Mouse (Mus musculus) T-helper 1 cell (primary cell): ENCODE measurements at regions not wholly inside any gene's neighbourhood (a gene's known extent, or its start where the extent isn't known, plus 50 kb on each side); places are given as distances from the start of the nearest gene placed in this dataset.

Experiments used
- in situ Hi-C: fragments of 300-600 bp; cut with MboI, MseI; formaldehyde crosslinking; loops from one replicate; pipeline ENCODE4 v1.15.1; 2025; ENCODE audit warnings: high pct_unique_total_duplicates

DNA sequence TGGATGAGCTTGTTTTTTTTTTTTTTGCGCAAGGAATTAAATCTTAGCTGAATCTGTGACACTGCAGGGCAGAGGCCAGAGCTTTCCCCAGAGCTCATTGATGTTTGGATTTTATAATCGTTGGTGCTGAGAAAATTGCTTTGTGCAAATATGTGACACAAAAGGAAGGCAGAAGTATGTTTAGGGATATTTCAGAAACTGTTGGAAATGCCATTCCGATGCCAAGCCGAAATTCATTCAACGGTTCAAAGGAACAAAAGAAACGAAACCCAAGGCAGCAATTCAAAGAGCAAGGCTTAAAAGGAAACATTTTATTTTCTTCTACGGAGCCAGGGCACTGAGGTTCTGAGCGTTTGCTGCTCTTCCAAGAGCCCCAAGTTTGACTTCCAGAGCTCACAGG, 302.2 kb downstream of the 1500009L16Rik start:
- in situ Hi-C loops: no loop called here

DNA sequence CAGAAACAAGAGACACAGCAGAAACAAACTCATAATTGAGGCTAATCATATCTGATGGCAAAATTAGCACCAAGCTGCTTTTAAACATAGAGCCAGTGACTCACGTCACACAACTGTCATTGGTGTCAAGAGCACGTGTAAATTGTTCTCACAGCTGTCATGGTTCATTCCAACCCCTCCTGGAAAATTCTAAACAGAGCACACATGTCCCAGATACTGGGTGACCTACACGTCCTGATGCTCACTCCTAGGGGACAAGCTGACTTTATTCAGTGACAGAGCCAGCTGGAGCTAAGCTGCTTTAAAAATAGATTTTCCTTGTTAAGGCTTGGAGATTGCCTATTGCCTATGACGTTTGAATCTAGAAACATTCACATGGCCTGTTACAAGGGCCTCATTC, 304.1 kb downstream of the 1500009L16Rik start:
- in situ Hi-C loops: no loop called here

DNA sequence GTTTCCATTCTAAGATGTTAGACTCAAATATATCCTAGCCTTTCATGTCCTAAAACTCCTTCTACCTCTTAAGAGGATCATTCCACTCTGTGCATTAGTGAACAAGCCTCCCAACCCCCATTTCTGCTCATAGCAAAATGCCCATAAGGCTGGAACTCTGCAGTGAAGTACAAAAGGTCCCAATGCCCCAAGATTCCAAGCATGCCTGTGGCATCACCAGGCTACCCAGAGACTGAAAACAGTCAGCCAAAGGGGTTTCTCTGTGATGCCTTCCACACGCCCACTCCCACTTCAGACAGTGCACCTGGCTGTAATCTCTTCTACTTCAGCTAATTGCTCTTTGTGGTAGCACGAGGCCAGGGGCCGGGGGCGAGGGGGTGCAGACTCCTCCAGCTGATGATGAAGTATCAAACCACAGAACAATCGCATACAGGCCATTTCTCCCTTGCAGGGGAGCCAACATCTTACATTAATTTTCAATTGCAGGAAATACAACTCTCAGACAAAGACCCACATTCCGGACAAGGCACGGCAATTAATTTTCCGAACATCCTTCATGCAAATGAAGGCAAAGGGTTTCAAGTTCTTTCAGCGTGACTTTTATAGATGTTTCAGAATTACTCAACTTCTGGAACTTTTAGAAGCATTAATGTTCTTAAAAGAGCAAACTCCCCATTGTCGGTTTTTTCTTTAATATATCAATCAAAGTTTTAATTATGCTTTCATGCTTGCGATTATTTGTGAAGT, 313.6 kb downstream of the 1500009L16Rik start:
- in situ Hi-C loops: no loop called here

DNA sequence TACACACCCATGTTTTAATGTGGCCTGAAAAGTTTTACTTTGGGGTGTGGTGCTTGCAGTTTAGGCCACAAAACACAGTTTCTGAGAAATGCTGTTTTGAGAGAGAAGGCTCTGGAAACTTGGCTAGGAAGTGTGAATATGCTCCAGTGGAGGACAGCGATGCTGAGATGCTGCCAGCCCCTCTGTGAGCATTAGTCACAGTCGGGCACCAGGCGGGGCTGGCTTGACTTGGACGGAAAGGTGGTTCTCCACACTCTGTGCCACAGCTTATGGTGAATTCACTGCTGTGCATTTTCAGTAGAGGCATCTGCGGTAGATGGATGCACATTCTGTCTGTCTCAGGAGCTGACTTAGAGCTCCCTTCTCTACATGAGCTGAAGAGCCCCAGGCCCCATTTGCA, 326.0 kb downstream of the 1500009L16Rik start:
- in situ Hi-C loops: no loop called here

DNA sequence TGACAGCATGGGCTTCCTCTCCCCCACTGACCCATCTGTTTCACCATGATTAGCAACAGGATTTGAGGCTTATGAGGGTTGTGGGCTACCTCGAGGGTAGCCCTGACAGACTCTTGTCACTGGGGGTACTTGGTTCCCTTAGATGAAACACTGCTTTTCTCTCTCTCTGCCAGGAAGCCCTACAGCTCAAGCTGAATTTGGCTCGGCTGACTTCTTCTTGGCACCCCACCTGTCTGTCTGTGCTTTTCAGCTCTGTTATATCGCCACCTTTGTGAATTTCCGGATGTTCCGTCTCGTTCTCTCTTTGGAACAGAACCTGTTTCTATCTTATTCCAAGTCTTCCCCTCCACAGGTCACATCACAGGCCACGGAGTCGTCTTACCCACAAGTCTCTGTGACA, 330.0 kb downstream of the 1500009L16Rik start:
- in situ Hi-C loops: no loop called here

DNA sequence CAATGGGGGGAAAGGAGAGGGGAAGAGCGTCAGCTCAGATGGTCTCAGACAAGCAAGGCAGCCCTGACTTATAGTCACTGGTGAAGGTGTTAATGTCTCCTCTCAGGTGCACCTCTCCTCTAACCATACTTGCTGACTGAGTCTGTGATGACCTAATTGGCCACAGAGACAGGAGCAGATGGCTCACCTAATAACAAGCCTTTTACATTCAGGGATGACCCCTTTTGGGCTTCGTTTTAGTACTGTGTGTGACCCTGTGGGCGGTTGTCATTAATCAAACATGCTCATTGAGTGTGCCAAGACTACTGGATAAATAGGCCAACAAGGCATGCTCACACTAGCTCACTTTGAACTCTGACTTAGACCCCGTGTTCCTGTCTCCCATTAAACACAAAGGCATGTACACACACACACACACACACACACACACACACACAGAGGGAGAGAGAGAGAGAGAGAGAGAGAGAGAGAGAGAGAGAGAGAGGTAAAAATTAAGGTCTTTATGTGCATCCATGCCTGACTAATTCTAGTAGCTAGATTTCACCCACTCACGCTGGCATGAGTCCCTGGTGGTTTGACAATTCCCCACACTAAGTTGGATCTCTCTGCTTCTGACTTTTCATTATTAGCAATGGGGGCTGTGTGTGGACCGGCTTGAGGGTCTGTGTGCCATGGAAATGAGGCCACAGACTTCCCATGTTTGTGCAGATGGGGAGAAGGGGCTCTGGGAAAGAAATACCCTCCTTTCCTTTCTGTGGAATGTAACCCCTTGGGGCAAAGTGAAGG, 332.1 kb downstream of the 1500009L16Rik start:
- in situ Hi-C loops: no loop called here

DNA sequence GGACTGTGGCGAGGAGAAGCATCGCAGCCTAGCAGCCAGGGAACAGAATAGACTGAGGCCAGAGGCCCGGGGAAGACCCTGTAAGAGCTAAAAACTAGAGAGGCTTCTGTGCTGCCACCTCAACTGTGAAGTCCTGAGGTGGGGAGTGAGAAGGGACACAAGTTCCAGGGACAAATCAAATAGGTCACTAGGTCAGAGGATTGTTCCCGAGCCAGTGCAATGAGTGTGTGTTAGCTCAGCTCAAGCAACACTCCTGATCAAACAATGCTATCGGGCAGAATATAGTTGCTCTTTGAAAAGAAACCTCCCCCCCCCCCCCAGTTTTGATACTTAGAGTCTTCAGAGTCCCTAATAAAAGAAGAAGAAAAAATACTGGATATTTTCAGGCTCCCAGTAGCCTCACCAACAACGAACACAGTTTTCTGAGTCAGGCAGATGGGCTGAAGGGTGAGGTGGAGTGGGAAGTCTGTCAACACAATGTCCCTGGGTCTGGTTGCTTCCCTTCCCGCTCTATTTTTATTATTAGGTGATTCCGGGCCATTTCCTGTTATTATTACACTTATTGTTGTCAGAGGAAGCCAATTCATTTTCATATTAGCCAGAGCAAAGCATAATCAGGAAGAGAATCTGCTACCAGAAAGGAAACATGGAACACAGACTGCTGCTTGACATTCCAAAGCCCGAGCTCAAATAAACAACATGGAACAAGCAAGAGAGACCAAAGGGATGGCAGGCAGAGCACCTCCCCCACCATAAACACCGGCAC, 332.9 kb downstream of the 1500009L16Rik start:
- in situ Hi-C loops: no loop called here

DNA sequence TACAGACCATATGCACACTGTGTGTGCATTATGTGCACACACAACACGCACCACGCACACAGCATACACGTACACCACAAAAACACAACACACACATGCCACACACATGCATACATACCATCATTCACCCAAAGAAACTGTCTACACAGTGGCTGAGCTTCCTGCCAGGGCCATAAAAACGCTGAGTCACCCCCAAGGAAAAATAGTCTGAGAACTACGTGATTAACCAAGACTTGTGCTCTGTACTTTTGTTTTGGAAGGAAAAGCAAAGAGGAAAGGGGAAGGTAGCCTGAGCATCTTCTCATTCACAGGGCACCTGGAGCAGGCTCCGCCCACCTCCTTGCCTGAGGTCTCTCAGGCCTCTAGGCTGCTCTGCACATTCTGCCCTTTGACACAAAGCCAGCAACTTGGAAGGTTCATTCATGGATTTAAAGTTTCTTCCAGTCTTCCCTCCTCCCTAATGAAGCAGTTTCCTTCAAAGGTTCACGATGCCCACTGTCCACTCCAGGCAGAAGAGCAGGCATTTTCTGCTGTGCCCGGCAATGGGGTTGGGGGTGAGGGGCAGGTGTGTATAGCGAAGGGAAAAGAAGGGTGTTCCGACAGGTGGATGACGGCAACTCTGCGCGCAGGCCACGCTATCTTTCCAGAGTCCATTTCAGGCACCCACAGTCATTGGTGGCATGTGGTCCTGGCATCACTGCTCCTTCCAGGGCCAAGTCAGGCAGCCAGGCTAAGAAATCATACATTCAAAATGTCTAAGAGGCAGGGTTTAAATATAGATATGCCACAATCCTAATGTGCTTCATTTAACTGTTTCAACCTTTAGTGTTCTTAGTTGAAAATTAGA, 333.9 kb downstream of the 1500009L16Rik start:
- in situ Hi-C loops: no loop called here

DNA sequence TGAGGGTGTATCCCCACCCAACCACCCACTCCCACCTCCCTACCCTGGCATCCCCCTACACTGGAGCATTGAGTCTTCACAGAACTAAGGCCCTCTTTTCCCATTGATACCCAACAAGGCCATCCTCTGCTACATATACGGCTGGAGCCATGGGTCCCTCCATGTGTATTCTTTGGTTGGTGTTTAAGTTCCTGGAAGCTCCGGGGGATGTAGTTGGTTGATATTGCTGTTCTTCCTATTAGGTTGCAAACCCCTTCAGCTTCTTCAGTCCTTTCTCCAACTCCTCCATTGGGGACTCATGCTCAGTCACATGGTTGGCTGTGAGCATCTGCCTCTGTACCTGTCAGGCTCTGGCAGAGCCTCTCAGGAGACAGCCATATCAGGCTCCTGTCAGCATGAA, 335.6 kb downstream of the 1500009L16Rik start:
- in situ Hi-C loops: no loop called here

DNA sequence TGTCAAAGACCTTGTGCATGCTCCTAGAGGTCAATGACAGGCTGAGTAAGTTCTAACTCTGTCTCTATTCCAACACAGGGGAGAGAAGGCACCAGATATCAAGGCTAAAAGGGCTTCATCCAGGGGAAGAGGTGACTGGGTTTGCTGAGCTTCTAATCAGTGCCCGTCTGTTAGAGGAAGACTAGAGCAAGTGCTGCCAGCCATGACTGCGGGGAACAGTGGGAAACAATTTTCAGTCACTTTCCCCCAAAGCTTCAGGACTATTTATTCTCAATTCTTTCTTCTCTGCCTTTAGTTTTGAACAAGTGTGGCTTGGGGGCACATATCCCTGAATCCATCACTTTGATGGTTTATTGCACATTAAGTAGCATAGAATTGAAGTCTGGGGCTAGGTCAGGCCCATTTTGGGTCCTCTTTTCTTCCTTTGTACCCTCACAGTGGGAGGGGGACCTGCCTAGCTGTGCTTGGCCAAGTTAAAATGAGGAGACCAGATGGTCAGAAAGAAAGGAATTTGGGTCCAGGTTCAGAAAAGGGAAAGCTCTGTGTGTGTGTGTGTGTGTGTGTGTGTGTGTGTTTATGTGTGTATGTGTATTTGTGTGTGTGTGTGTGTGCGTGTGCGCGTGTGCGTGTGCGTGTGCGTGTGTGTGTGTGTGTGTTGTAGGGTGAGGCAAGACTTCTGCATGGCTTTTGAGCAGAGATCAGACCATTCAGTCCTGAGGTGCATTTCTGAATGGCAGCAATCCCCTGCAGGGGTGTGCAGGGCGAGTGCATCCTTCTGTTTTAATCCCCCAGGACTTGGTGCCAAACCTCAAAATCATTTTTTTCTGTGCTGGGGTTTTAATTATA, 337.2 kb downstream of the 1500009L16Rik start:
- in situ Hi-C loops: no loop called here

DNA sequence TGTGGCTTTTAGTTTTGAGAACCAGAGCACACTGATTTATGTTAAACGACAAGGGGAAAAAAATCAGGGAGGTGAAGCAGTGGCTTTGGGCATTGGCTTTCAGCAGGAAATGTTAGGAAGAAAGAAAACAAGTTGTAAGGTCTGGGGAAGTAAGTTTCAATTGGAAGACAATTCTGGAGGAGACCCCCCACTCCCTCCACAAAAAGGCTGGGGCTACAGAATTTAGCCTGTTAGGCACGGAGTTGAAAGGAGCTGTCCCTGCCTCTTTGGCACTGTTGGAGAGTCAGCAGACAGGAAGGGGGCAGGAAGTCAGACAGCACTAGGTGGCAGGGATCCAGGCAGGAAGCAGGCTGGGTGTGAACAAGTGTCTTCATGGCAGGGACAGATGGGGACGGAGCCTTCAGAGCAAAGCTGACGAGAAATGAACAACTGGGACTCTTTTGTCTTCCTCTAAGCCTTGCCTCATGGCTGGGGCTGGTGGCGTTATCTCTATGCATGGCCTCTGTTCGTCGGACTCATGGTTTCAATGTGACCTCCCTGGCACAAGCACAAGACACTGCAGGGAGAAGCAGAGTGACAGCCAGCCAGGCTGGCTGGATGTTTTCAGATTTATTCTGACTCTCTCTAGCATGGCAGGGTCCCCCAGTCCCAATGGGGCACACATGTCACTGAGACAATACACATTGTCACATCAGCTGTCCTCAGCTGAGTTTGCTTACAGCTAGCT, 338.0 kb downstream of the 1500009L16Rik start:
- in situ Hi-C loops: no loop called here

DNA sequence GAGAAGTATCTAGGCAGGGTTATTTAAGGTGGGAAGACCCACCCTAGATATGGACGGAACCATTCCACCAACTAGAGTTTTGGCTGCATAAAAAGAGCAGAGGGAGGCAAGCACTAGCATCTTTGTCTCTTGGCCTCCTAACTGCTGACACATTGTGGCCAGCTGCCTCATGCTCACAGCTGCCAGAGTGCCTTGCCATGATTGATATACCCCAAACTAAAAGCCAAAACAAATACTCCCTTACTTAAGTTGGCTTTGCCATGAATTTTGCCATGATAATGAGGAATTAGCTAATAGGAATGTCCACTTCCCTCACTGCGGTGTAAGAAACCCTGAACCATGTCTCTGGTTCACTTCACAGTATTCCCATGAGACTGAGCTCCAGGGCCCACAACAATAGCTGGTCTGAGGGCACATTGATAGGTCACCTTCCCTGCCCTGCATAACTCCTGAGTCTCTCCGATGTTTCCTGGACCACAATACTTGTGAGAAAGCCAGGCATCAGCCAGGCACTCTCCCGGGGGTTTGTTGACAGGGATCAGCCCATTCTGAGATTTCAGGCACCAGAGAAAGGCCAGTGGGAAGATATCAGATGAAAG, 344.5 kb downstream of the 1500009L16Rik start:
- in situ Hi-C loops: no loop called here

DNA sequence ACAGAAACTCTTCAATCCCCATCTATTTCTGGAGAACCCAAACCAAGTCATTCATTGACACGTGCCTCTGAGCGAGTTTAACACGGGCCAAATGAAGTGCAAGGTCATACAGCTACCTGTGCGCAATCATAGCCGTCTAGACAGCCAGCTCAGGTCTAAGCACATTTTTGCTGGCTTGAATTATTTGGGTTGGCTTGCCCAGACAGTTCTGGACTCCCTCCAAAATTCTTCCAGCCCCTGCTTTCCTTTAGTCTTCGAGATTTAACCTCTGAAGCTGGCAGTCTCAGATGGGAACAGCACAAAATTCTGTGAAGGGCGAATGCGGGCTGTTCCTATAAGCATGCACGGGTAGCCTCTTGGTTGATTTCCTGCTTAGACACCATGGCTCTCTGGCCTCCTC, 347.1 kb downstream of the 1500009L16Rik start:
- in situ Hi-C loops: no loop called here

DNA sequence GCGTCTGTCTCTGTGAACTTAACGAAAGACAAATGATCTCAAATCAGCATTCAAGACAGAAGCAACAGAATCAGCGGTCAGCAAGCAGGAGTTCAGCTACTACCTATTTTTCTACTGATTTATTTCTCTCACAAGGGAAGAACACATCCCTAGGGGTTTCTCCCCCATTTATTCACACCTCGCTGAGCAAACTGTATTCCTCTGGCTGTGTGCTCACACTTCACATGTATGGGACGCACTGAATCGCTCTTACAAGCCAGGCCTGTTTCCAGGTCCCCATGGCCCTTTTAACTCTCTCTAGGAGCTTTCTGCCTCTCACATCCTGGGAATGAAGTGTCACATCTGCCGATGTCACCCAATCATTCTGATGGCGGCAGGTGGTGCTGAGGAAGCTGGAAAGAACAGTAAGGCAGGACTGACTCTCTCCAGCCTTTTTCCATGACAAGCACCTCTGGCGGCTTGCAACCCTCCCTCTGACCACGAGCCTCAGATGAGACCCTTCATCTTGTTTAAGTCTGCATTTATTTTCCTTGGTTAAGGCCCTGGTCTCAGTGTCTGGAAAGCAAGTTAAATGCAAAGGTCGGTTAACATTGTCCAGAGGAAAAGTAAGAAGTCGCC, 350.3 kb downstream of the 1500009L16Rik start:
- in situ Hi-C loops: no loop called here

DNA sequence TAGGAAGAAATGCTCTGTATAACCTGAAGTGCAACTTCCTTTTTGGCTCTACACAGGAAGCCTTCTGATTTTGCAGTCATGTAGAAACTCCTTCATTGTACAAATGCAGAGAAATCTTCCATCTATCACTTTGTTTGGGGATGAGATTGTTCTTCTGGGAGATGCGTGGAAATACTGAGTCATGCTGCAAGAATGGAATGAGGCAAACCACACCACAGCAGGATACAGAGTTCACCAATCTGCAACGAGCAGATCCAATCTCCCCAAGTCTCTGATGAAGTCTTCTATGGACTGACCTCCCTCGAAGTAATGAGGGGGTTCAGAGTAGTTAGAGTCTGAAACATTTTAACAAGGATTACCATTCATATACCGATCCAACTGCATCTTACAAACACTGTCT, 352.9 kb downstream of the 1500009L16Rik start:
- in situ Hi-C loops: no loop called here

DNA sequence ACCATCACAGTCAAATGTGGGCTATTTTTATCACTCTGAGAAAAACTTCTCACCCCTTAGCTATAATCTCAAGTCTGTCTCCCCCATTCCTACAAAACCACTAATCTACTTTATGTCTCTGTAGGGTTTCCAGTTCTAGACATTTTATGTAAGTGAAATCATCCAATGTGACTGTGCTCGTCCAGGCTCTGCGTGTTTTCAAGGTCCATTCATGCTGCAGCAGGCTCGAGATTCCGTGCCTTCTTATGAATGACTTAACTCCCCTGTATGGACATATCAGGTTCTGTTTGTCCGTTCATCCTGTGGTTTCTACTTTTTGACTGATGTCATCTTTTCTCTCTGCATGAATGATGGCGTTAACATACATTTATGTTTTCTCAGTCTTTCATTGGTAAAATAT, 357.6 kb downstream of the 1500009L16Rik start:
- in situ Hi-C loops: no loop called here

DNA sequence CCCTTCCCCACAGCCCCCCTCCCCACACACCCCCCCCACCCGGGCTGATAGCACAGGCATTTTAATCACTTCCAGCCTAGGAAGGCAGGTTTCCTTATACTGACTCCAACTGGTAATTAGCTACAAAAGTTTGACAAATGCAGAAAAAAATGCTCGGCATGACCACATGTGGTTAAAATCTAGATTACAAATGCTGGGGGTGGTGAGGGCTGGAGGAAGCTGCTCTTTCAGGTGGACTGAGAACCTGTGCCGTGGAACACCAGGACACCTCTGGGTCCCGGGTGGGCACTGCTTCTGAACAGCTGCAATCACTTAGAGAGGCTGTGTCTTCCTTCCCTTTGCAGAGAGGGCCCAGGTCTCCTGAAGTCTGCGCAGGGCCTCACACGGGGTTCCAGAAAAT, 358.7 kb downstream of the Nuak1 start:
- in situ Hi-C loops: no loop called here

DNA sequence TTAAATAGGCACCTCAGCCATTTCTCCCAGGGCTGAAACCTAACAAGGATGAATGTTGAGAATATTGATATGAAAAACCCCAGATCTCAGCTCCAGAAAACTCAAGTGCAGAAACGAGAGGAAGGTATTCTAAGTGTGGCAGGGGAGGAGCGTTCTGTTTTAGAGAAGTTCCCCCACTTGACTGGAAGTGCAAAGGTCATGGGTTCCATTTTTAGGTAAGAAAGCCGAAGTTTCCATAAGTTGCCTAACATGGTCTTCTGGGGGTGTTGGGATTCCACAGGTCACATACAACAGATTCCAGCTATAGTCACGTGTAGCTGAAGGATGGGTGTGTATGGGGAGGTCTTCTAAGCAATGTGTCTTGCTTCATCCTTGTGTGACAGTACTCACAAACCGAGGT, 352.9 kb downstream of the Nuak1 start:
- in situ Hi-C loops: no loop called here

DNA sequence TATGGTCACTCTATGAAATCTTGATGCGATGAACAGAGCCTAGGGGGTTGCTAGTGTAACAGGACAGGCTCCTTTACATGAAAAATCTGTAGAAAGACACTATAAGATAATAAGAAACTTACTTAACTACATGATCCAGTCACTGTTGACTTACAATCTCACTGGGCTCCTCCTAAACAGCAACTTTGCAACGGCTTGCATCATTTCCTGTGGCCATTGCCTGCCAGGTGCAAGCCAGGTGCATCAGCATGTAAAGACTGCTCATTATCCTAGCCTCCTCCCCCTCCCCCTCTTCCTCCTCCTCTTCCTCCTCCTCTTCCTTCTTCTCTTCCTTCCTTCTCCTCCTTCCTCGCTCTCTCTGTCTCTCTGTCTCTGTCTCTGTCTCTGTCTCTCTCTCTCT, 352.5 kb downstream of the Nuak1 start:
- in situ Hi-C loops: no loop called here
